Mouse (Mus musculus): ENCODE results near the gene Dock4.

The Dock4 gene

DNA sequence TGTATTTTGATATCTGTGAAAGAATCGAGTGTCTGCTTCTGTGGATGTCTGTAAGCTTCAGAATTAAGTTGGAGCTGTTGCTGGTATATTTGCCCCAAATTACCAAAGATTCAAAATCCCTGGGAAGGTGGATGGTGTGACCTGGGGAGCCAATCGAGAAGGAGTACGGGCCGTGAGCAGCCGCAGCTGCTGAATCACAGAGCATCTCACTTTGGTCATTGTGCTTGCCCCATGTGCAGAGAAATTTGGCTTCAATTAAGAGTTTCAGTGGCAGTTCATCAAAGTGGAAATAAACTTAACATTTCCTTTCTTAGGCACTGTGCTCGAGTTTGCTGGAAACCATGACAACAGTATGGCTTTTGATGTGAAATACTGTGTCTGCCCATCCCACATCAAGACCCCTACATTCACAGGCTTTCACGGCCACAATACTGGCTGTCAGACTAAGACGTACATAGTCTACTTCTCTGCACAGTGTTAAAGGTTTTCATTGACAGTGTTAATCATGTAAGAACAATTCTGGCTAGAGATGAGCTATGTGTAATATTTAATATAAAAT is 321.6 kb downstream of the Dock4 start:
- no peak for DNase-seq (ENCODE audit: low spot score in 2 of 2)

DNA sequence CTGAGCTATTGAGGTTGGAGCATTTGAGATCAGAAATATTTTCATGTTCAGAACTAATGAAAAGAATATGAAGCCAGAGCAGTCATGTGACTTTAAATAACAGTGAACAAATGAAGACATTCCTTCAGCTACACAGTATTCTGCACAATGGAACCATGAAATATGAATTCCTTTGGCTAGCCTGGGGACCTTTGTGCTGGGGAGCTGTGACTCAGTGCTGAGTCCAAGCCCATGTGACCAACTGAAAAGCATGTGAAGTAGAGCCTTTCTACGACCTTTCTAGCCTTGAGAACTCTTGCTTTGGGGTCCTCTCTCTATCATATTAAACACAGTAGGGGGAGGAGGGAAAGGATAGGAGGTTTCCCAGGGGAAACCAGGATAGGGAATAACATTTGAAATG is 327.3 kb downstream of the Dock4 start:
- no peak for DNase-seq (ENCODE audit: low spot score in 2 of 2)

DNA sequence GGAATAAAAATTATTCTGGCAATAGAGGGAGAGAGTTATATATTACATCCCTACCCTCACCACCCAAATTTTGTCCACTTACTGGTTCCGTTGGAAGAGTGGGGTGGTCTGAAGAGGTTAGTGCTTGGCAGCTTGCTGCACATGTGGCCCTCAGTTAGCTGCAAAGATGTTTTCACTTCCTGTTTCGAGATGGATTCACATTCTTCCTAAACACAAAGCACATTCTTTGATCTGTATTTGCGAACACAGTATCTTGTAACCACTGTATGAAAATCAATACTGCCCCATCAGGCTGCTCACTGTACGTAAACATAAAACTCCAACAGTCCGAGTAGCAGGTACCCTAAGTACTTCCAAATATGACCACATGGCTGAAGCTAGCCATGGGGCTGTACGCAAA is 335.8 kb downstream of the Dock4 start:
- DNase-seq (ENCODE audit: low spot score in 2 of 2), result no peak

DNA sequence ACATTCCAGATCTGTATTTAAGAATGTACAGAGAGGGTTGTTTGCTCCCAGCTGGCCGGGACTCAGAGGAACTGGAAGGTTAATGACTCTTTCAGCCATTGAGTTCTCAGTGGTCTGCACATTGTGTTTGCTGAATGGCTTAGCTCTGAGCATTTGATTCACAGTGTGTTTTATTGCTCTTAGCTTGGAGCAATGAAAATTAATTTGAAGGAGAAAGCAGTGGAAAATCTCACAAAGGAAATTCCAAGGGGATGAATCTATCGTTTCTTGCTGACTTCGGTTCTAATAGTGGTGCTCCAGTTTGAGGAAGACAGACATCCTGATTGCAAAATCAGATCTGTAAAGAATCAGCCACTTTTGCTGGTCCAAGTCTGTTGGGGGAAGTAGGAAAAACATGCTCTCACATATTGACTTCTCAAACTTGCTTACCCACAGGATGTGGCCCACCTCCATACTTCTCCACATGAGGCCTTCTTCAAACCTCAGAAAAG is 342.9 kb downstream of the Dock4 start:
- no peak for DNase-seq (ENCODE audit: low spot score in 2 of 2)

DNA sequence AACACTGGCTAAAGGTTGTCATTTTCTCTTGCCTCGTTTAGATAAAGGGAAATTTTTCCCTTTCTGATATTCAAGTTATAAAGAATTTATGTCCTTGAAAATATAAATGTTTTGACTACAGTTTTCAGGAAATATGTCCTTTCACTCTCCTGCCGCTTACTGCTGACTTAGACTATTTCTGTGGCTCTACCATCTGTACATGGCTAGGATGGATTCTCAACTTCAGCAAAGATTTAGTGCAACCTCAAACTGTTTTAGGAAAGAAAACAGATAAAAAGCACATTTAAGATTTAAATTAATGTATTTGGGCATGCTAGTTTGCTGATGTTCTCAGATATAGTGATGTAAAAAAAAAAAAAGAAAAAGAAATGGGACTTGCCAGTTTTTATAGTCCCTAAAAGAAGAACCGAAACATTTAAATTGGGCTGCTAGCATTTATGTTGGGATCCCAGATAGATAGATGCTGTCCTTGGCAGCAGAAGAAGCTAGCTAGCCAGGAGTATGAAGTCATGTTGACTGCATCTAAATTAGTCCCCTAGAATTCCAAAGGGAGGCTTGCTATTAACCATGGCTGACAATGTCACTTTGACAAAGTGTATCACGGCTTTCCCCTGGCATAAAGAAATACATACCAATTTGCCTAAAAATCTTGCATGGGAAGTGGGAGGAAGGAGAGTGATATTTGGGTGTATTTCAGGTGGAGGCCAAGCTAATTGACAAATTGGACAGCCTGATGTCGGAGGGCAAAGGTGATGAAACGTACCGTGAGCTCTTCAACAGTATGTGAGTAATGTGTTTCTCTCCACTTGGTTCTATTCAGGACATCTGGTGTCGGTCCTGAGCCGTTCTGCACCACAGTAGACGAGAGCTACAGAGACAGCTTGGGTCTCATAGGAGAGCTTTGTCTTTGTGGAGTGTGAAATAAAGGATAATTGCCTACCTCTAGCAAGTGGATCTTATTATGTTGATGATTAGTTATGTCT is 343.9 kb downstream of the Dock4 start:
- no peak for DNase-seq (ENCODE audit: low spot score in 2 of 2)

DNA sequence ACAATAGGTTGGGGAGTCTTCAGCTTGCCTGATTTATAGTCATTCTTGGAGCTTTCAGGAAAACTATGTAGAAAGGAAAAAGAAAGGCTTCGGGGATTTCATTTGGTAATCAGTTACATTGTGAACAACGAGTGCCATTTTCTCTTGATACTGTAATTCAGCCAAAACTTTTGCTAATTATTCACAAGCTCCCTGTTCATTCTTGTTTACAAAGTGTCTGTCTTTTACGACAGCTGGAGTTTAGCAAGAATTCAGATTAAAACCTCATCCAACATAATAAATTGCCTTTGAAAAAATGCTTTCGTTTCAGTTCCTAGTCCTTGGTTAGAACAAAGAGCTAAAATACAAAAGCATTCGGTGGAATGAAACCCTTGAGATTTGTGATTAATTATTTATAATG is 345.5 kb downstream of the Dock4 start:
- no peak for DNase-seq (ENCODE audit: low spot score in 2 of 2)

DNA sequence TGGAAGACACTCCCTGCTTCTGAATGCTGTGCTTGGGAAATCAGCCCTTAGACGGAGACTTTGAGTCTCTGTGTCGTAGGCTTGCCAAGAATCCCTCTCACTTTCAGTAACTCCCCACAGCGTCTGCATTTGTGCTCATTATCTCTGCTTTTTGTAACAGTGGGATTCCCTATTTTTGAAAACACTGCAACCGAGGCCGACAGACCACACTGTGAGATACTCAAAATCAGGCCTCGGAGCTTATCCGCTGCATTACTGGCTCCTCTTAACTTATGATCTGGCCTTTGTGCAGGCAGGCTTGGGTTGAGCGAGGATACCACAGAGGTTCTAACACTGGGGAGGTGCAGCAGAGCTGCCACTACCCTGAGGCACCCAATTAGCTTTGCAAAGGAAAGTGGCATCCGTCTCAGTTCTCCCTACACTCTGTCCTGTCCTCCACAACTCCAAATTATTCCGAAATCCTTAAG is 346.5 kb downstream of the Dock4 start:
- DNase-seq (ENCODE audit: low spot score in 2 of 2), result no peak

DNA sequence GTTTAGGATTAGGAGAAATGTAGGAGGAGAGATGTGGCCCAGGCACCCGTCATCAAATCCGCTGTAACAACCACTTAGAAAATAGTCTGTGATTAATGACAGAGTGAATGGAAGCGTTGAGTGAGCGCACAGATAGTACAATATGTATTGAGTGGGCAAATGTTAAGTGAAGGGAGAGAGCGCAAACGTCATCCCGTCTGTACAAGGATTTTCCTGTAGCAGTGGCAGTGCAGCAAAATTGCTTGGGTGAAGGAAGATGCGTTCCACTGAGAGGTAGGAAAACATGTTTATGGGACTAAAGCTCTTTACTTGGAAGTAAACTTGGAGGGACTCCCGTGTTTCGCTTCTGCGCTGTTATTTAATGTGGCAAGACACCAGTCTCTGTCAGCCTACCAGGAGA is 348.3 kb downstream of the Dock4 start:
- DNase-seq (ENCODE audit: low spot score in 2 of 2), result no peak

DNA sequence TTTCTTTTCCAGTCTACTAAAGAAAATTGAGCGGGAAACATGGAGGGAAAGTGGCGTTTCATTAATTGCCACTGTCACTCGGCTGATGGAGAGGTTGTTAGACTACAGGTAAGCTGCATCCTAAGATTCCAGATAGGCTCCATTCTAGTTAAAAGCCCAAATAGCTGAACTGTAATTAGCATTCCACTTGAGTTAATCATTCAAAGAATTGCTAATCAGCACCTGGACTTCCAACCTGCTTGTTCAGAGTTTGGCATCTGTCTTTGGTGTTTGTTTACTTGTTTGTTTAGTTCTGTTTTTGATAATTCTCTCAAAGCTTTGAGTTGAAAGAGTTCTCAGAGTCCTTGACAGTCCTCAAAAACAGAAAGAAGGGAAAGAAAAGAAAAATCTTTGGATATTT is 349.0 kb downstream of the Dock4 start:
- no peak for DNase-seq (ENCODE audit: low spot score in 2 of 2)

DNA sequence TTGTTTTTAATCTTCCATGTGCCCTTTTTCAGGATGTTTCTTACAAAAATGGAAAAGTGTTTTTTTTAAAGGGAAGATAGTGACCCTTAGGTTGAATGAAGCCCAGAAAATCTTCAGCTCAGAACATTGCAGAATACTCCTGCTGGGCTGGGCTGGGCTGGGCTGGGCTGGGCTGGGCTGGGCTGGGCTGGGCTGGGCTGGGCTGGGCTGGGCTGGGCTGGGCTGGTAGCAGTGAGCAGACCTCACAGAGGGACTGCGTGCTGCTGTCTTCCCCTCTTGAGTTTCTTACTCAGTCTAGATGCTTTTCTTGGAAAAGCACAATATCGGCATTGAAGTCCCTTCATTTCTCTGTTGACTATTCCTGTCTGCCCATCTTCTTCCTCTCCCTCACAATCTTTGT is 350.0 kb downstream of the Dock4 start:
- no peak for DNase-seq (ENCODE audit: low spot score in 2 of 2)

DNA sequence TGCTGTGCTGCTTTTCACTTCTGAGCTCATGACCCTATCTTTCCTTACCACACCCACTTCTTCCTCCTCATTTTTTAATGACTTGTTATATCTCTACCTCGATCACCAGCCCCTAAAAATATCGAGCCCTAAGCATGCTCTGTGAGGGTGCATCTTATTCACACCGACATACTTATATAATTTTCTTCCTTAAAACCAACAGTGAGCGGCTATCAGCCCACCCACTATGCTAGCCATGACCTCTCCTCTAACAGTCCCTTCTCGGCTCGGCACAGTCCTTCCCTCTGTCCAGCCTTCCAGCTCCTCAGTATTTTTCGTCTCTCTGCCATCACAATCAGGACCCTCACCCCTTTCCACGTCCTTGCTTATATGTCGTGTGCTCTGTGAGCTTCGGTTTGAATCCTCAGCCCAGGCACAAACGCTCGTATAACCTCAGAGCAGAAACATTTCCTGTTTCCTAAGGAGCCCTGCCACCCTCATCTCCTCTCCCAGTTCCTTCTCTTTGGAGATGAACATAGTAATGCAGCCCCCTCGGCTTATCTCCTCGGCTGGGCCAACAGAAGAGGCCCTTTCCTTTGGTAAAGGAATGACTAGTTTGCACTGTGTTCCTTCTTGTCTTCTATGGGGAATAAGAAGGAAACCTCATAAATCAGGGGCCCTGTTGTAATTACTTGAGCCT is 351.2 kb downstream of the Dock4 start:
- DNase-seq (ENCODE audit: low spot score in 2 of 2), result no peak

DNA sequence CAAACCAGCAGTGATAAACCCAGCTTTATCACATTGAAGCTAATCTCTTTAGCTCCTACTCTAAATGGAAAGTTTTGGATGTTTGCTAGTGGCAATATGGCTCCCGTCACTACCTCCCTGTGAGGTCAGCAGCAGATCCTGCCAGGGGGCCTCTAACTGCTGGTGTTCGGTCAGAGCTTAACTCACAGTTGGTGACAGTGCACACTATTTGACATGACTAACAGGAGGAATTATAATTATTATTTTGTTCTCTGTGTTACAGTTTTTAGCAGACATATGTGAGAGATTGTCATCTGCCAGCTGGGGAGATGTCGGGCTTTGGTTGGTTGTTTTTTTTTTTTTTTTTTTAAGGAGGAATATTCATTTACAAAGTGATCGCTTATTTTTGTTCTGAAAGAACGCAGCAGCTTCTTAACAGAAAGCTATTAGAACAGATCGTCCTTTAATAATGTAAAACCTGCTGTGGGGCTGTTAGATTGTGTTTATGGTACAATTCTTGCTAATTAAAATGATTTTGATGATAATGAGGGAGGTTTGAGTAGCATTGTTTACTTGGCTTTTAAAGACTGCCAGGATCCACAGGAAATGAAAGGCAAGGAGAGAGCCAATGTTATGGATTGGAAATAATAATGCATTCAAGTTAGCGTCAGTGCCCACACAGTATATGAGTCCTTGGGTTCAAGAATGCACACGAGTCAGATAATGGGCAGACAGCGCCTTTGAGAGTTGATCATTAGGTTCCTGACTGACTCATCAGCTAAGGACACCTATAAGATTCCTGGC is 352.0 kb downstream of the Dock4 start:
- DNase-seq (ENCODE audit: low spot score in 2 of 2), result no peak

DNA sequence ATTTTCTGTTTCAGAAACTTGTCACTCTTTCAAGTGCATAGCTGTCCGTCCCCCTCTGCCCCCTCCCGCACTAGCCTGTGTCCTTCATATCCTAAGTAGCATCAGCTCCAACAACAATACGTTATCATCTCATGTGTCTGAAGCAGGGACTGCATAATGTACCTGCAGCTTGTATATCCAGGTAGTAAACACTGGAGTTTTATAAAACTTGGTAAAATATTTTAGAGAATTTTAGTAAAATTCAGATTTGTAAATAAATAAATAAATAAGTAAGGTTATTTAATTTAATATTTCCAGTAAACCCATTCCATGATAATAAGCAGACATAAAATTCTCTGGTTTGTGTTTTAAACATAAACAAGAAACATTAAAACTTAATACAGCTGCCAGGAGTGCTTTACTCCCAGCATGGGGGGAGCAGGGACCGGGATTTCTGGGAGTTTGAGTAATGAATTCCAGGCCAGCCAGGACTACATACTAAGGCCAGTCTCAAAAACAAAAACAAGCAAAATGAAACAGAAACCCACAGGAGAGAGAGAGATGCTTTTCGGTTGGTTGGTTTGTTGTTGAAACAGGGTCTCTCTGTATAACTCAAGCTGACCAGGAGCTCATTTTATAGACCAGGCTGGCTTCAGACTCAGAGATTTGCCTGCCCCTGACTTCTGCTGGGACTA is 352.7 kb downstream of the Dock4 start:
- no peak for DNase-seq (ENCODE audit: low spot score in 2 of 2)

DNA sequence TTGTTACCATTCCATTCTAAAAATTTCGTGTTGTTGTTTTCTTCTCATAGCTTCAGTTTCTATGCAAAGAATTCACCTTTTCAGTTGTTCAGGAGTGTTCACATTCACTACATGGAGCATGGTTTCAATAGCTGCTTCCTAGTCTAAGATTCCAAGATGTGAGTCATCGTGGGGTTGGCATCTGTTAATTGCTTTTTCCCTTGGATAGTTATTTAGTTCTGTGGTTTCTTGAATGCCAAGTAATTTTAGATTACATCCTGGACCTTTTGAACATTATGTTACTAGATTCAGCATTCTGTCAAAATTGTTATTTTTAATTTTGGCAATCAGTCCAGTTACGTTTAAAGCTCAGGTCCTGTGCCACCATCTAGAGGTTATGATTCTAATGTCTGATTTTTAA is 355.7 kb downstream of the Dock4 start:
- DNase-seq (ENCODE audit: low spot score in 2 of 2), result no peak

DNA sequence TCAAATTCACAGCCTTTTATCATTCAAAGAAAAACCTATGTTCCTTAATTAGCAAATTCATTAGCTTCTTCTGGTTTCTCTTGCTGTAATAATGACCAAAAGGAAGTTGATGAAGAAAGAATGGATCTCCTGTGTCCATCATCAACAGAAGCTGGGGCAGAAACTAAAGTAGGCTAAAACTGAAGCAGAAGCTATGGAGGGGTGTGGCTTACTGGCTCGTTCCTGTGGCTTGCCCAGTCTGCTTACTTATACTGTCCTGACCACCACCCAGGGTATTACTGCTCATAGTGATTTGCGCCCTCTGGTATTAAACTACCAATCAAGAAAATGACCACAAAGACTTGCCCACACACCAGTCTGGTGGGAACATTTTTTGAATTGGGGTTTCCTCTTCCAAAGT is 359.5 kb downstream of the Dock4 start:
- no peak for DNase-seq (ENCODE audit: low spot score in 2 of 2)

DNA sequence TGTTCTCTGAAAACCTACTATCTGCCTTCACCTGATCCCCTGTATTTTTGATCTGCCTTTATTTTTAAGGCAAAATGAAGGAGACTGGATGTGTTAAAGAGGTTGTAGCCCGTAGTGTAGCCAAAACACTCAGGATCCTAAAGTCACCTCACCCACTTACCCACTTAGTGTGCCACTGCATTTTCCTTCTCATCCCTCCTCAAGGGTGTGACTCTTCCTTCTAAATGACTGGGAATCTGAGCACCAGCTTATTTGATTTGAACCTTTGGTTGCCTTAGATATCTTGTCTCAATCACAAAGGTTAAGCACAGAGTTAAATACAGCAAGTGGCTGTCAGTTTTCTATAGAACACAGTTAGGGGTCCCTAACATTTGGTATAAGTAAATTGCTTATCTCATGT is 362.2 kb downstream of the Dock4 start:
- DNase-seq (ENCODE audit: low spot score in 2 of 2), result no peak

DNA sequence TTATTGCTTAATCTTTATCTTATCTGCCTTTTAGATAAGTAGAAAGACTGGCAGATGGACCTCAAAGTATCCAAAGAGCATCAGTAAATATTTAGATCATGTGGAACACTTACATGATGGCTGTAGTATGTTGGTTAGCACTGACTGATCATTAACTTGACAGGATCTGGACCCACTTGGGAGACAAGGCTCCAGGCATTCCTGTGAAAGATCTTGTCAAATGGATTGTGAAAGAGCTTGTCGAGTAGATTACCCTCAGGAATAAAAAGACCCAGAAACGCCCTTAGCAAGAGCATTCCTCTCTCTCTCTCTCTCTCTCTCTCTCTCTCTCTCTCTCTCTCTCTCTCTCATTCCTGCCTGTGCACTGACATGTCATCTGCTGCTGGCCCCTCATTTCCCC is 367.7 kb downstream of the Dock4 start:
- no peak for DNase-seq (ENCODE audit: low spot score in 2 of 2)

DNA sequence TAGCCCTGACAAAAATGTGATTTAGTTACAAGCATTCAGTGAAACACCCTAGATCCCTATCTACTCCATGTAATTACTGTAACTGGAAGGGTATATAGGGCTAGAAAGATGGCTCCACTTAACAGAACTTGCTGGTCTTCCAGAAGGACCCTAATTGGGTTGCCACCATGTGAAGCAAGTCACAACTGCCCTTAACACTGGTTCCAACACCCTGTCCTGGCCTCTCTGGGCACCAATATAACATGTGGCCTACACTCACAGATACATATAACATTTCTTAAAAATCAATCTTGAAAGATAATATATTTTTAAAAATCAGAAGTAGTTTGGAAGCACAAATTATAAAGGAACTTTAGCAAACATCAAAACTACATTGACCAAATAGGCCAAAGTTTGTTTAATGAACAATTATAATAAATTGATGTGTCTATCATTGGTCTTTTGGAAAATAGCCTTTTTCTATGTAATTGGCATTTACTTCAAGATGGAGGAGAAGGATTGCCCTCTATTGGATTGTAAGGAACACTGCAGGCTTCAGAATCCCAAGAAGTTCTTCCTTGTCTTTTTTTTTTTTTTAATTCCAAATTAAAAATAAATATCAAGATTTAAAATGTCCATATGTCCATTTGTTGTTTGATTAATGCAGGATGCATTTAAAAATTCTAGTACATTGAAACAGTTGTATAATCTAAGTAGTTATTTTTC is 369.1 kb downstream of the Dock4 start:
- DNase-seq (ENCODE audit: low spot score in 2 of 2), result no peak

DNA sequence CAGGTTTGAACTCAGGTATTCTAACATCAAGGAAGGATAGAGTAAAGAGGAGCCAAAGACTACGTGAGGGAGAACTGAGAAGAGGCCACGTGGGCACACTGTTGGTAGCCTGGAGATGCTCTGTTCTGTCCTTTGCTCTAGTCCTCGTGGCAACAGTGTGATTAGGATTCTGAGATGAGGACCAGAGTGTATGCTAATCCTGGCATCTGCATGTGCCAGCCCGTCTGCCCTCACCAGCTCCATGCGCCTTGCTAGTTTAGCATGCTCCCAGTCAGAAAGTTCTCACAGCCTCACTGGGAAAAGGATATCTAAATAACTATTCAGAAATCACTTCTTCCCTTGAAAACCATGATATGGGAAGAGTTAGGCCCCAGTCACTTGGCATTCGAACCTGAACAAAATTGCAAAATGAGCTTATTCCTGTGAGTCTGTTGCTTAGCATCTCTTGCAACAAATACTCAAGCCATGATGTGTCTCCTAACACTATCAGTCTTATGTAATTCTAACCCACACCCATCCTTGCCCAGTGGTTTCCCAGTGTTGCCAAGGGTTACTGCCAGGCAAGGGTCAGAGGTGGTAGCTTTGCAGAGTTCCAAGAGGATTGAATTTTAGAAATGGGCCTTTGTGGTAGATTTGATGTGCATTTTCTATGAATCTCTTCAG is 372.4 kb downstream of the Dock4 start:
- DNase-seq (ENCODE audit: low spot score in 2 of 2), result no peak

DNA sequence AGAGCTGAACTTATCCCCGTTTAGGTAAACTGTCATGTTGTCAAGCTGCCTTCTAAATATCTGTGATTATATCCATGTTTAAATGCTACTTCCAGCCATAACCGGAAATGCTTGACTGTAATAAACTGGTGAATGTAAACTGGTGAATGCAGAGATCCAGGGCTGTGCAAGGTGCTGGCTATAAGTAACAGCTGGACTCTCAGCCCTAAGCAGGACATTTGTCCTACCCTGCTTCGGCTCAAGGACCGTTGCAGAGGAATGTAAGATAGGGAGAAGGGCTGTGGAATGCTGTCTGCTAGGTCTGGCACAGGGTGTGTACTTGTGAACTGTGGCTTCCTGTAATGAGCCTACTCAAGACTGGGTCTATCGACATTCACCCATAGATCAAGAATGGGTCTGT is 377.9 kb downstream of the Dock4 start:
- DNase-seq (ENCODE audit: low spot score in 2 of 2), result no peak

Data from frontal cortex, postnatal 14 days (tissue).